11 mouse cellular contexts compared by ENCODE assay signal in the genomic region with DNA sequence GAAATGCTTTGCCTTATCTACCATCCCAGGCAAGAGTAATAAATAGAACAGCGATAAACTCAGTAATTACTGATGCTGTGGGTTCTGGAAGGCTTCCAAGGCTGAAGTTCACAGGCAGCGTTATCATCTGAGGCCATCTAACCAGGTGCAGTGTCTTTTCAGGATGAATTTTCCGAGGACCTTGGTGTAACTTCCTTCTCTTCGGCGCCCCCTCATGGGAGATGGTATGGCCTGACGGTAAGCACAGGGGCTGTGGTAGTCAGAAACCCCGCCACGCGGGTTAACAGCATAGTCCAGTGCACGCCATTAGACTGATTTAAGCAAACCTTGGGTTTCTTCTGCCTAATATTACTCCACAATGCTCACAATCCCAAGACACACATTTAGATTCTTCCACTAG.
DNase-seq lines count a peak whose midpoint lies in the region.
"Had no signal": no experiment of that assay in that cellular context is flagged by ENCODE, and none has a peak within 500 bp of the region (broad histone marks: within the 10 kb centered on the region; RNA-seq: fewer than 3 reads in every experiment).

No protein-coding gene starts in this region.

- peak; percentile 6 for DNase-seq in adrenal gland, postnatal 14 days
- DNase-seq in adrenal gland, postnatal 36 days: no peak
- peak; percentile 3 for DNase-seq in kidney, postnatal 14 days
- DNase-seq in kidney, adult 18-20 months: no peak
- DNase-seq in ES-CJ7 (ENCODE audit: low read depth, low spot score): peak; percentile 59
- peak; percentile 4 for DNase-seq in naive thymus-derived CD4-positive, alpha-beta T cell, adult 2 months (ENCODE audit: low read depth)
- no peak for DNase-seq in lung, postnatal 14 days
- DNase-seq in layer of hippocampus, postnatal 14 days (ENCODE audit: low spot score in 2 of 2): no peak
- DNase-seq: heart, postnatal 14 days; lung, postnatal 10 days; right cerebral cortex, adult 18-20 months had no signal

Comparison
In these comparisons a context has a peak if more than half of its experiments do, and no peak if none do; other contexts are left out.
1. DNase-seq: peak in adrenal gland, postnatal 14 days (single experiment), kidney, postnatal 14 days (single experiment), ES-CJ7 (single experiment) and naive thymus-derived CD4-positive, alpha-beta T cell, adult 2 months (single experiment); none in adrenal gland, postnatal 36 days (0 of 2), kidney, adult 18-20 months (single experiment), lung, postnatal 14 days (single experiment) and layer of hippocampus, postnatal 14 days (0 of 2).